Mouse (Mus musculus) embryonic facial prominence, embryonic 11.5 days (tissue): ENCODE results near the gene Anapc7. TPM values are rescaled to one million over a fixed set of nuclear protein-coding genes. Genes with fewer than 3 reads are reported as not detected.
"Not testable (repeated sequence)": the region's sequence is repeated elsewhere in the genome, so short reads cannot be mapped to it uniquely, and the experiment has no call there.

Experiments
- ATAC-seq: fragments of 200-750 bp; cut with Nextera tagmentation; replicated peaks from 2 replicates; pipeline ENCODE4 v1.8.0; 2017; ENCODE audit warnings: low read depth; ENCODE audit not compliant: insufficient number of reproducible peaks, low FRiP score, low TSS enrichment
- DNase-seq: peaks from one replicate; pipeline ENCODE4 v3.0.0-alpha.2; 2015; ENCODE audit warnings: low spot score
- H3K27ac ChIP-seq: fragments of 300-500 bp; sonication (generic); replicated peaks from 2 replicates; pipeline ENCODE4 v1.5.1; 2014; ENCODE audit warnings: mild to moderate bottlenecking, low read depth, low read length, control low read depth
- H3K27me3 ChIP-seq: fragments of 300-500 bp; sonication (generic); 2 replicates; pipeline ENCODE4 v1.6.1; 2014; ENCODE audit warnings: mild to moderate bottlenecking, low read length, moderate library complexity, mixed read lengths; ENCODE audit not compliant: control insufficient read depth, insufficient read depth
- H3K36me3 ChIP-seq: fragments of 300-500 bp; sonication (generic); replicated peaks from 2 replicates; pipeline ENCODE4 v1.6.1; 2014; ENCODE audit warnings: low read depth, mild to moderate bottlenecking, low read length, moderate library complexity, mixed read lengths; ENCODE audit not compliant: control insufficient read depth, insufficient read depth
- H3K4me1 ChIP-seq: fragments of 300-500 bp; sonication (generic); 2 replicates; pipeline ENCODE4 v1.6.1; 2014; ENCODE audit warnings: low read length, mixed read lengths; ENCODE audit not compliant: control insufficient read depth, insufficient read depth
- H3K4me2 ChIP-seq: fragments of 300-500 bp; sonication (generic); 2 replicates; pipeline ENCODE4 v1.6.1; 2014; ENCODE audit warnings: low read depth, mild to moderate bottlenecking, control low read depth, low read length, moderate library complexity
- H3K4me3 ChIP-seq: fragments of 300-500 bp; sonication (generic); 2 replicates; pipeline ENCODE4 v1.5.1; 2014; ENCODE audit warnings: low read depth, low read length, control low read depth
- H3K9ac ChIP-seq: fragments of 300-500 bp; sonication (generic); replicated peaks from 2 replicates; pipeline ENCODE4 v1.6.1; 2014; ENCODE audit warnings: mild to moderate bottlenecking, control low read depth, low read length
- H3K9me3 ChIP-seq: fragments of 300-500 bp; sonication (generic); replicated peaks from 2 replicates; pipeline ENCODE4 v1.6.1; 2016; ENCODE audit warnings: mild to moderate bottlenecking, low read length, inconsistent platforms, mixed read lengths; ENCODE audit not compliant: control insufficient read depth
- WGBS: fragments of 180-500 bp; shearing (Covaris S2); extraction: QIAGEN DNeasy Blood & Tissue Kit; methylation state at CpG from one replicate; pipeline ENCODE4 v1.1.7; 2014; 5-methylcytosine and 5-hydroxymethylcytosine counted together
- polyA plus RNA-seq: library from polyadenylated mRNA; unstranded; fragments of >200 nt; fragmentation: Nextera tagmentation; extraction: Ambion mirVana; gene quantifications from 2 replicates; pipeline ENCODE4 v1.2.1, GENCODE M21; 2014

The Anapc7 gene
- polyA plus RNA-seq, 1 experiment from 2014 or later, result 30.3 TPM

DNA sequence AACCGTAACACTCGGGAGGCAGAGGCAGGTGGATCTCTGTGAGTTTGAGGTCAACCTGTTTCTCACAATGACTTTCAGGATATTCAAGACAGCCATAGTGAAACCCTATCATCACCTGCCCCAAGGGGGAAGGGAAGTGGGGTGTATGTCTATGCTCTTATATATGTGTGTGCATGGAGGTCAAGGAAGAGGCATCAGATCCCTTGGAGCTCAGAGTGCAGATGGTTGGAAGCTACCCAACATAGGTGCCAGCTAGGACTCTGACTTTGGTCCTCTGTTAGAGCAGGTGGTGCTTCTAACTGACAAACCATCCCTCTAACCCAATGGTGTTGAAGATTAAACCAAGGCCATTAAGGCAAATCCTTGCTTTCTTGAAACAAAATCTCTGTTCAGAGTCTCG lies 56.0 kb downstream of the Anapc7 start:
- Histone ChIP-seq H3K9me3 (no peaks in the 10 kb centered on the region), H3K4me2 (no peak overlapping the region), H3K27me3 (no peaks in the 10 kb centered on the region), H3K27ac (no peak overlapping the region), H3K36me3 (peaks cover 8% of the 10 kb centered on the region), H3K4me3 (no peak overlapping the region), H3K4me1 (no peaks in the 10 kb centered on the region), H3K9ac (no peak overlapping the region)
- WGBS, result 91% methylated on average over 3 of the region's 3 CpGs
- DNase-seq (no peak), ATAC-seq (no peak)

- H3K9ac ChIP-seq, result no peak overlapping the region
- no peaks in the 10 kb centered on the region for H3K4me1 ChIP-seq
- H3K27ac ChIP-seq, result no peak overlapping the region
- no peaks in the 10 kb centered on the region for H3K9me3 ChIP-seq
- no peak overlapping the region for H3K4me2 ChIP-seq
- DNase-seq, result no peak
- no peak for ATAC-seq
- peaks cover 4% of the 10 kb centered on the region for H3K36me3 ChIP-seq
- 58% methylated on average over 2 of the region's 2 CpGs for WGBS
- no peaks in the 10 kb centered on the region for H3K27me3 ChIP-seq
- H3K4me3 ChIP-seq, result no peak overlapping the region
These were observed 57.6 kb downstream of the Anapc7 start for GRCm38 (mm10) chr5:122479131-122479530.

DNA sequence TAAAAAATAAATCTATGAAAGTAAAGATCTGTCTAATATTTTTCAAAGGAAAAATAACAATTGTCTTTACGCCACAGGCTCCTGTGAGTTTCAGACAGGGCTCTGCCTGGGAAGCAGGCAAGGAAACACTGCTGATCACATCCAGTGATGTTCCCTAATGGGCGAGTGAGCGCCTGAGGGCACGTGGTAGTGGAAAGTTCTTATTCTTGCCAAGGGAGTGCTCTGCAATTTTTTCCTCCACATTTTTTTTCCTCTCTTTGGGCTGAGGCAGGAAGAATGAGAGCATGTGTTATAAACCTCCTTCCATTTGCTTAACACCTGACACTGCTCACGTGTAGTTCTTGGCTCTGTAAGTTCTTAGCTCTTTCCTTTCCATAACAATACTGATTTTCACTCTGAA lies 60.4 kb downstream of the Anapc7 start:
- H3K9ac ChIP-seq, result no peak overlapping the region
- WGBS, result 83% methylated on average over 5 of the region's 5 CpGs
- H3K27ac ChIP-seq, result no peak overlapping the region
- H3K4me3 ChIP-seq, result no peak overlapping the region
- H3K4me2 ChIP-seq, result no peak overlapping the region
- DNase-seq (no peak), ATAC-seq (no peak)
- H3K27me3 ChIP-seq, result no peaks in the 10 kb centered on the region
- H3K9me3 ChIP-seq, result no peaks in the 10 kb centered on the region
- no peaks in the 10 kb centered on the region for H3K4me1 ChIP-seq
- peaks cover 4% of the 10 kb centered on the region for H3K36me3 ChIP-seq

DNA sequence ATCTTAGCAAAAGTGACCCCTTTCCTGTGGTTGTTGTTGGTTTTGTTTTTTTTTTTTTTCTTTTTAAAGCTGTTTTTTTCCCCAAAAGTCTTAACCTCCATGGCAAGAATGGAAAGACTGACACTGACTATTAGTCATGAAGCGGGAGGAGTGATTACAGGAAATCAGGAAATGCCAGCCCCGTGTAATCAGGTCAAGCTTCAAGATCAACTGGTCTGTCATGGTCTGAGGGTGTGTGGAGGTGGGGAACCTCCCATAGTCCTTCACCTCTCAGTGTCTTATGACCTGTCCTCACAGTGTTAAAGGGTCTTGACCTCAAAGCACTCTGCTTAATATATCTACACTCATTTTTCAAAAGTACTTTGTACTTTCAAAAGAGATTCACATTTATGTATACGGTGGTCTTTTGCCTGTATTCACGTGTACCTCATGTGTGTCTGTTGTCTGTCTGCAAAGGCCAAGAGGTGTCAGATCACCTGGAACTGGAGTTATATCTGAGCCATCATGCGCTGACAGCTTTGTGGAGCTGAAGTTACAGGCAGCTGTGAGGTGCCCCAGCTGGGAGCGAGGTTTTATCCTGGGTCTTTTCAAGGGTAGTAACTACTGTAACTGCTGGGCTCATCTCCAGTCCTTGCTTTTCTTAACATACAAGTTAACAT lies 61.4 kb downstream of the Anapc7 start:
- H3K36me3 ChIP-seq, result peaks cover 4% of the 10 kb centered on the region
- H3K27ac ChIP-seq, result no peak overlapping the region
- no peak overlapping the region for H3K9ac ChIP-seq
- no peaks in the 10 kb centered on the region for H3K27me3 ChIP-seq
- ATAC-seq, result no peak
- no peak overlapping the region for H3K4me3 ChIP-seq
- WGBS, result 88% methylated on average over 6 of the region's 6 CpGs
- H3K9me3 ChIP-seq, result no peaks in the 10 kb centered on the region
- H3K4me2 ChIP-seq, result no peak overlapping the region
- DNase-seq, result no peak
- no peaks in the 10 kb centered on the region for H3K4me1 ChIP-seq

DNA sequence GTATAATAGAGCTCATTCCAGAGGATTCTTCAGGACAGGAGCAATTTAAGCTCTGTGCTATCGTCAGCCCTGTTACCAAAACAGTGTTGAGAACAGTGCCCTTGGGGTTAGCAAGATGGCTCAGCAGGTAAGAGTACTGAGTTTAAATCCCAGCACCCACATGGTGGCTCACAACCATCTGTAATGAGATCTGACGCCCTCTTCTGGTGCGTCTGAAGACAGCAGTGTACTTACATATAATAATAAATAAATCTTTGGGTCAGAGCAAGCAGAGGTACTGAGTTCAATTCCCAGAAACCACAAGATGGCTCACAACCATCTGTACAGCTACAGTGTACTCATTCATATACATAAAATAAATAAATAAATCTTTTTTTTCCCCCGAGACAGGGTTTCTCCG lies 64.8 kb downstream of the Anapc7 start:
- not testable (repeated sequence) for H3K4me1 ChIP-seq, H3K27me3 ChIP-seq, H3K9ac ChIP-seq, DNase-seq, H3K9me3 ChIP-seq, H3K4me2 ChIP-seq, H3K27ac ChIP-seq, H3K36me3 ChIP-seq, ATAC-seq, H3K4me3 ChIP-seq
- 78% methylated on average over 5 of the region's 5 CpGs for WGBS

GRCm38 (mm10) chr5:122487825-122488224 lies 66.3 kb downstream of the Anapc7 start:
- no peaks in the 10 kb centered on the region for H3K9me3 ChIP-seq
- H3K36me3 ChIP-seq, result peaks cover 10% of the 10 kb centered on the region
- no peaks in the 10 kb centered on the region for H3K27me3 ChIP-seq
- H3K4me2 ChIP-seq, result no peak overlapping the region
- 94% methylated on average over 6 of the region's 6 CpGs for WGBS
- H3K4me3 ChIP-seq, result no peak overlapping the region
- no peak overlapping the region for H3K9ac ChIP-seq
- H3K4me1 ChIP-seq, result no peaks in the 10 kb centered on the region
- DNase-seq, result no peak
- H3K27ac ChIP-seq, result no peak overlapping the region
- ATAC-seq, result no peak

DNA sequence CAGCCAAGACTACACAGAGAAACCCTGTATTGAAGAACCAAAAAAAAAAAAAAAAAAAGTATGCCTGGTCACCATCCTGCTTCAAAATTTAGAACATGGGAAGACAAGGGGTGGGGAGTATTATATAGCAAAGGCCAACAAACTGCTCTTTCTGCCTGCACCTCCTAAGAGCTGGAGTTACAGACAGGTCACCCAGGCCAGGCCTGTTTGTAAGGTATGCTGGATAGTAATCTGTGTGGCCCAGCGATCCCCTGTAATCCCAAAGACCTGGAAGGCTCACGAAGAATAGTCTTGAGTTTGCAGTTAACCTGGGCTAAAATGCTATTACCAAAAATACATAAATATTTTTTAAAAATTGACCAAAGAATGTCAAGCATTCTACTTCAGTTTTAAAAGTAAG lies 68.7 kb downstream of the Anapc7 start:
- H3K4me3 ChIP-seq, result no peak overlapping the region
- H3K9ac ChIP-seq, result no peak overlapping the region
- no peaks in the 10 kb centered on the region for H3K27me3 ChIP-seq
- DNase-seq (no peak), ATAC-seq (no peak)
- WGBS, result 91% methylated on average over 2 of the region's 2 CpGs
- H3K27ac ChIP-seq, result no peak overlapping the region
- H3K36me3 ChIP-seq, result peaks cover 10% of the 10 kb centered on the region
- H3K4me1 ChIP-seq, result no peaks in the 10 kb centered on the region
- no peaks in the 10 kb centered on the region for H3K9me3 ChIP-seq
- H3K4me2 ChIP-seq, result no peak overlapping the region

DNA sequence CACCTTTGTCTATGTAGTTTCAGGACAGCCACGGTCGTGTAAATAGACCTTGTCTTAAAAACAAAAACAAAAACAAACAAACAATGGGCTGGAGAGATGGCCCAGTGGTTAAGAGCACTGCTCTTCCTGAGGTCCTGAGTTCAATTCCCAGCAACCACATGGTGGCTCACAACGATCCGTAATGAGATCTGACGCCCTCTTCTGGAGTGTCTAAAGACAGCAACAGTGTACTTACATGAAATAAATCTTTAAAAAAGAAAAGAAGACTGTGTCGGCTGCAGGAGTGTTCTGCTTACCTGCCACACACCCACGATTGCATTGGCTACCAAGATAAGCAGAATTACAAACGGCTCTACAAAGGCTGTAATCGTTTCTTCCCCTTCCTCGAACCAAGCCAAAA lies 69.9 kb downstream of the Anapc7 start:
- H3K9me3 ChIP-seq, result no peaks in the 10 kb centered on the region
- no peak overlapping the region for H3K9ac ChIP-seq
- H3K4me3 ChIP-seq, result no peak overlapping the region
- no peaks in the 10 kb centered on the region for H3K4me1 ChIP-seq
- H3K36me3 ChIP-seq, result peaks cover 10% of the 10 kb centered on the region
- WGBS, result 87% methylated on average over 10 of the region's 10 CpGs
- DNase-seq, result no peak
- H3K27me3 ChIP-seq, result no peaks in the 10 kb centered on the region
- ATAC-seq, result no peak
- H3K27ac ChIP-seq, result no peak overlapping the region
- H3K4me2 ChIP-seq, result no peak overlapping the region
